Mouse (Mus musculus): ENCODE measurements around the gene Nr2f6. TPM values are rescaled to one million over a fixed set of nuclear protein-coding genes. Genes with fewer than 3 reads are reported as not detected.

Gene Nr2f6
- polyA plus RNA-seq, 1 experiment from 2014 or later = 81.1 TPM

DNA sequence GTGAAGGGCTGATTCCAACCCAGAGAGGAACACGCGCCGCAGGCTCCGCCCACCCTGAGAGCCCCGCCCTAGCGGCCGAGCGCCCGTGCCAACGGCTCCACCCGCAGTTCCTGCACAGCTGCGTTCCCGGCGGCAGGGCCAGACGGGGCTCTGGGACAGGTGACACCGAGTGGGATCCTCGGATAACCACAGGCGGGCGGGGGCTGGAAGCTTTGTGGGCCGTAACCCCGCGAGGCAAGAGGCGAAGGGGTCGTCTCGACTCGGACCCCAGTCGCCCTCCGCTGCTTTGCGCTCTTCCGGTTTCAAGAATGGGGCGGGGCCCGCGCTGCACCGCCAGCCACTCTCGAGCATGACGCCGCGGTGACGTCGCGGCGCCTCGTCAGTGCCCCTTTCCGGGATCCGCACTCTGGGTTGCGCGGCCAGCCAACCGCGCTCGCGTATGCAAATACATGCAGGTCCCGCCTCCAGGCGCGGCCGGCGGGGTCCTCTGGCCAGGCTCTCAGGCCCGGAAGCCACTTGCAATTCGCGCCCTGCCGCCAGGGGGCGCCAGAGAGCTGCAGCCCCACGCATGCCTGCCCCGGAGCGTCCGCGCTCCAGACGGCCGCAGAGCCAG lies 10.4 kb downstream of the Nr2f6 start, which contains the start of gene Ocel1:
Ocel1 (plus strand) TSS at position 63 of the 613 bp plus-strand sequence.
- Histone ChIP-seq H3K4me3 (replicated peaks) (peak within 1 kb of the TSS; percentile 65), H3K27ac (peak within 1 kb of the TSS; percentile 81), H3K4me1 (replicated peaks) (peaks cover 24% of the 10 kb centered on the region), H3K9me3 (no peaks in the 10 kb centered on the region), H3K4me2 (replicated peaks) (peak within 1 kb of the TSS; percentile 55), H3K36me3 (peaks cover 16% of the 10 kb centered on the region), H3K27me3 (replicated peaks) (no peaks in the 10 kb centered on the region), H3K9ac (peak within 1 kb of the TSS; percentile 60)
- ATAC-seq = peak; percentile 89
- under 1% methylated on average over 68 of the region's 68 CpGs for WGBS

DNA sequence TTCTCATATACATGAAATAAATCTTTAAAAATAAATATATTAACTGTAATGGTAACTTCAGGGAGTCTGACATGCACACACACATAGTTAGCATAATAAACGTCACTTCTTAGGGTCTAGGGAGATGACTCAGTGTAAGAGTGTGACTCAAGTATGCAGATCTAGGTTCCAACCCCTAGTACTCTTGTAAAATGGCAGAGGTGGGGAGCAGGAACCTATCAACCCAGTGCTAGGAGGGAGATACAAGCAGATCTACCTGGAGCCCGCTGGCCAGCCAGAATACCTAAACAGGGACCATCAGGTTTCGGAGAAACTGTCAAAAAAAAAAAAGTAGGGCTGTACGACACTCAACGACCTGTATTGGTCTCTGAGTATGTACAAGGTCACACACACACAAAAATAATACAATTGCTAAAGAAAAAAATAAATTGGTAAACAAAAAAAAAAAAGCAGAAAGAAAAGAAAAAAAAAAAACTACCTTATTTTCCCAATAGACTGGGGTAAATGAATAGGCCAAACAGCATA lies 11.0 kb downstream of the Nr2f6 start:
- ATAC-seq = no peak
- H3K4me2 ChIP-seq (replicated peaks) = peak overlapping the region; percentile 55
- no peaks in the 10 kb centered on the region for H3K27me3 ChIP-seq (replicated peaks)
- H3K4me1 ChIP-seq (replicated peaks) = peaks cover 20% of the 10 kb centered on the region
- H3K9me3 ChIP-seq = no peaks in the 10 kb centered on the region
- H3K27ac ChIP-seq = no peak overlapping the region; the same call in 1 of the 2 replicates
- 13% methylated on average over 5 of the region's 5 CpGs for WGBS
- 0 out of 2 replicates have a peak overlapping the region, but pooled peaks have one; percentile 24 for H3K9ac ChIP-seq
- peaks cover 14% of the 10 kb centered on the region for H3K36me3 ChIP-seq
- peak overlapping the region; percentile 65 for H3K4me3 ChIP-seq (replicated peaks)

DNA sequence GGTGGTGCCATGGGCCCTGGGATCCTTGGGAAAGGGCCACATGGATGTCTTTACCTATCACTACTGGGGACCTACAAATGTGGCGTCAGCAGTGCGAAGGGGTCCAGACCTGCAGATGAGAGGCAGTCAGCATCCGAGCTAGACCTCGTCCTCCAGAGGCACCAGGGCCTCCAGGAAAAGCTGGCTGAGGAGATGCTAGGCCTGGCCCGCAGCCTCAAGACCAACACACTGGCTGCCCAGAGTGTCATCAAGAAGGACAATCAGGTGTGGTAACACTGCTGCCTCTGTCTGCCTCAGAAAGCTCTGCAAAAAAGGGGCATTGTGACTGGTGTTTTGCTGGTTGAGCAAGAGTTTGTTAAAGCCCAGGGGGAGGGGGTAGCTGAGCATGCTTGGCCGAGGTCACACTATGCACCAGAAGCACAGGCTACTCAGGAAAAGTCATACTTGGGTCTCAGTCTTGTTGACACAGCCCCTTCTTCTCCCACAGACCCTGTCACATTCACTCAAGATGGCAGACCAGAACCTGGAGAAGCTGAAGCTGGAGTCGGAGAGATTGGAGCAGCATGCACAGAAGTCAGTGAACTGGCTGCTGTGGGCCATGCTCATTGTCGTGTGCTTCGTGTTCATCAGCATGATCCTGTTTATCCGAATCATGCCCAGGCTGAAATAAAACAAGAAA lies 12.6 kb downstream of the Nr2f6 start:
- 92% methylated on average over 10 of the region's 10 CpGs for WGBS
- no peak overlapping the region for H3K9ac ChIP-seq
- no peak for ATAC-seq
- H3K27ac ChIP-seq = no peak overlapping the region
- peaks cover 5% of the 10 kb centered on the region; the same call in 1 of the 2 replicates for H3K36me3 ChIP-seq
- no peaks in the 10 kb centered on the region for H3K27me3 ChIP-seq (replicated peaks)
- no peak overlapping the region for H3K4me3 ChIP-seq (replicated peaks)
- no peaks in the 10 kb centered on the region for H3K9me3 ChIP-seq
- H3K4me2 ChIP-seq (replicated peaks) = no peak overlapping the region
- peaks cover 11% of the 10 kb centered on the region; the same call in 1 of the 2 replicates for H3K4me1 ChIP-seq (replicated peaks)

DNA sequence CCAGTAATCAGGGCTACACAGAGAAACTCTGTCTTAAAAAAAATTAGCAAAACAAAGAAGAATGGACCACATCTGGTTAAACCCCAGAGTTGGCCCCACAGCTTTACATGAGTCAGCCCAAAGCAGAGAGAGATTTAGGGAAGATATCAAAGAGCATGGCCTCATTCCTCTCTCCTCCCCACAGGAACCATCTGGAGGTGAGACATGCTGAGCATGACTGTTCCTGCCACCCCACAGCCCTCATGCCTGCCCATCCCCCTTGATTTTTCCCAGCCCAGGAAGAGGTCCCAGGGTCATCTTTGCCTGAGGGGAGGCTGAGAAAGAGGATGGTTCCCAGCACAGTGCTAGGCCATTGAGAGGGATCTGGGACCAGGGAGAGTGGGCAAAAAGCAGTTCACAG lies 13.4 kb downstream of the Nr2f6 start:
- ATAC-seq = no peak
- Histone ChIP-seq H3K36me3 (peaks cover 5% of the 10 kb centered on the region; the same call in 1 of the 2 replicates), H3K4me2 (replicated peaks) (no peak overlapping the region), H3K9ac (no peak overlapping the region), H3K4me3 (replicated peaks) (no peak overlapping the region), H3K27me3 (replicated peaks) (no peaks in the 10 kb centered on the region), H3K9me3 (no peaks in the 10 kb centered on the region), H3K4me1 (replicated peaks) (peaks cover 11% of the 10 kb centered on the region; the same call in 1 of the 2 replicates), H3K27ac (no peak overlapping the region)

DNA sequence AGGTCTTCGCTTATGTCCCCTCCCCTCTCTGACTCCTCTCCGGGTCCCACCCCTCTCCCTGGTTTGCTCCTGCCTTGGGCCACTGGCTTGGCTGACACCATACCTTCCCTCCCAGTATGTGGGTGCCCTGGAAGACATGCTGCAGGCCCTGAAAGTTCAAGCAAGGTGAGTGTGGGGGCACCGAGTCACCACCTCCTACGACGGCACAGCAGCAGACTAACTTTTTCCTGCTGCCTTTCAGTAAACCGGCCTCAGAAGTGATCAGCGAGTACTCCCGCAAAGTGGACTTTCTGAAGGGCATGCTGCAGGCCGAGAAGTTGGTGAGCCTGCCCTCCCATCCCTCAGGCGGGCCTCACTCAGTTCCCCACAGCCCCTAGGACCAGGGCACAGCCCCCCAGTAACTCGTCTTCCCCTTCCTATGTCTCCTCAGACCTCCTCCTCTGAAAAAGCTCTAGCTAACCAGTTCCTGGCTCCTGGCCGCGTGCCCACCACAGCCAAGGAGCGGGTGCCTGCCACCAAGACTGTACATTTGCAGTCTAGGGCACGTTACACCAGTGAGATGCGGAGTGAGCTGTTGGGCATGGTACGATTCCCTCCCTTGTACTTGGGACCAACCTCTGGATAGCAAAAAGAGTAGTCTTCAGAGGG lies 14.1 kb downstream of the Nr2f6 start:
- H3K9me3 ChIP-seq = no peaks in the 10 kb centered on the region
- no peaks in the 10 kb centered on the region for H3K27me3 ChIP-seq (replicated peaks)
- 37% methylated on average over 17 of the region's 17 CpGs for WGBS
- H3K4me3 ChIP-seq (replicated peaks) = peak overlapping the region; percentile 70
- H3K27ac ChIP-seq = peak overlapping the region; percentile 89
- no peak for ATAC-seq
- H3K4me2 ChIP-seq (replicated peaks) = peak overlapping the region; percentile 88
- peak overlapping the region; percentile 74 for H3K9ac ChIP-seq
- H3K4me1 ChIP-seq (replicated peaks) = peaks cover 11% of the 10 kb centered on the region; the same call in 1 of the 2 replicates
- H3K36me3 ChIP-seq = peaks cover 5% of the 10 kb centered on the region; the same call in 1 of the 2 replicates

DNA sequence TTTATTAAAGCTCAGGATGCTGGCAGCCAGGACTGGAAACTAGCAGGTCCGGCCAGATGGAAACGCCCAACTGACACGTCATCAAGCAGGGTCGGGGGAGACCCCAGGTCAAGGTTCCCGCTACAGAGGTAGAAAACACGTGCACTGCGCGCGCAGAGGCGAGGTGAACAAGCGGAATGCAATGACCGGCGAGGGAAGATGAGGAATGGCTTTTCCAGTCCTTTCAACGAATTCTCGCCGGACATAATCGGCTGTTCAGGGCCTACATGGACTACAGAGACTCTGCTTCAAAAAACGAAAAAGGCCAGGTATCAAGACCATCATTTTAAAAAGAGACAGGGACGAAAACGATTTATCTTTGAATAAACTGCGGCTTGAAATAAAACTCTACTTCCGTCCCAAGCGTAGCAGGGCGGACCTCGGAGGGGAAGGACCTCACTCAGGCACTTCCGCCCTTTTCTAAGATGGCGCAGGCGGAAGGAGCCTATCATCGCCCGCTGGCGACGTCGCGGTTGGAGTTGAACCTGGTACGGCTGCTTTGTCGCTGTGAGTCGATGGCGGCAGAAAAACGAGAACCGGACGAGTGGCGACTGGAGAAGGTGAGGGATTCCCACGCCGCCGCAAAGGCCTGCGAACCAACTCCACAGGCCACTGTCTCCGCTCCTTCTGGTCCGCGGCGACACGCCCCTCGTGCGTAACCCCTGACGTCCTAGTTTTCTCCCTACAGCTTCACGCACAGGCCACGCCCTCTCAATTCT lies 14.8 kb downstream of the Nr2f6 start, which contains the start of gene Use1:
Use1 (plus strand) TSS at position 78 of the 758 bp plus-strand sequence.
- WGBS = under 1% methylated on average over 56 of the region's 56 CpGs
- peaks cover 5% of the 10 kb centered on the region; the same call in 1 of the 2 replicates for H3K36me3 ChIP-seq
- no peaks in the 10 kb centered on the region for H3K27me3 ChIP-seq (replicated peaks)
- H3K4me3 ChIP-seq (replicated peaks) = peak within 1 kb of the TSS; percentile 70
- H3K9ac ChIP-seq = peak within 1 kb of the TSS; percentile 74
- no peaks in the 10 kb centered on the region for H3K9me3 ChIP-seq
- H3K27ac ChIP-seq = peak within 1 kb of the TSS; percentile 89
- H3K4me1 ChIP-seq (replicated peaks) = peaks cover 11% of the 10 kb centered on the region; the same call in 1 of the 2 replicates
- ATAC-seq = peak; percentile 84
- H3K4me2 ChIP-seq (replicated peaks) = peak within 1 kb of the TSS; percentile 88

DNA sequence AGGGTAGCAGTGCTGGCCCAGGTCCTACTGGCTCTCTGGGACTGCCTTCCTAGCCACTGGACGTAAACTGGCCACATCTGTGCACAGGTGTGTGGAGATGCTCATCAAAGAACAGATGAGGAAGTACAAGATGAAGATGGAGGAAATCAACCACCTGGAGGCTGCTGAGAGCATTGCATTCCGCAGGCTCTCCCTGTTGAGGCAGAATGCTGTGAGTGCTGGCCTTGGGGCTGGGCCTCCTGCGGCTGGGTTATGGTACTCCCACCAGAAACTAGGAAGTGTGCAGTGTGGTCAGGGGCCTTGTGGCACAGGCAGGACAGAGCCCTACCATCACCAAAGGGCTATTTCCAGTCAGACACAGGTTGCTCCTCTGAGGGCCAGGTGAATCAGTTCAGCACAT lies 23.7 kb downstream of the Nr2f6 start:
- H3K36me3 ChIP-seq = peaks cover 35% of the 10 kb centered on the region
- no peak overlapping the region for H3K9ac ChIP-seq
- H3K4me3 ChIP-seq (replicated peaks) = no peak overlapping the region
- 90% methylated on average over 3 of the region's 3 CpGs for WGBS
- H3K27ac ChIP-seq = no peak overlapping the region
- H3K4me2 ChIP-seq (replicated peaks) = no peak overlapping the region
- H3K27me3 ChIP-seq (replicated peaks) = no peaks in the 10 kb centered on the region
- no peaks in the 10 kb centered on the region for H3K9me3 ChIP-seq
- H3K4me1 ChIP-seq (replicated peaks) = no peaks in the 10 kb centered on the region
- no peak for ATAC-seq

DNA sequence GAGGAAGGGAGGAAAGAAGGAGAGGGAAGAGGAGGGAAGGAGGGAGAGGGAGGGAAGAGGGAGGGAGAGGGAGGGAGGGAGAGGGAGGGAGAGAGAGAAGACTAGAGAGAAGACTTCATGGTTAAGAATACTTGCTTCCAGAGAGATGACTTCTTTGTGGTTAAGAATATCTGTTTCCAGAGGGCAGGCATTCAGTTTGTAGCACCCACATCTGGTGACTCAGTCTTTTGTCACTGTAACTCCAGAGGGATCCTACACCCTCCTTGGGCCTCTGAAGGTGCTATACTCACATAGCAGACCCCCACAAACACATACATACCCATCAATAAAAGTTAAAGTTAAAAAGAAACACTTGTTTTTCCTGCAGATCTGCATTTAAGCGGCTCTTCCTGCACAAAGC lies 30.2 kb downstream of the Nr2f6 start:
- no peaks in the 10 kb centered on the region for H3K9me3 ChIP-seq
- no peak overlapping the region for H3K9ac ChIP-seq
- H3K4me3 ChIP-seq (replicated peaks) = no peak overlapping the region
- H3K36me3 ChIP-seq = peaks cover 60% of the 10 kb centered on the region
- WGBS = 88% methylated on average over 1 of the region's 1 CpGs
- H3K4me2 ChIP-seq (replicated peaks) = no peak overlapping the region
- H3K27me3 ChIP-seq (replicated peaks) = no peaks in the 10 kb centered on the region
- H3K27ac ChIP-seq = no peak overlapping the region
- no peaks in the 10 kb centered on the region for H3K4me1 ChIP-seq (replicated peaks)
- no peak for ATAC-seq

DNA sequence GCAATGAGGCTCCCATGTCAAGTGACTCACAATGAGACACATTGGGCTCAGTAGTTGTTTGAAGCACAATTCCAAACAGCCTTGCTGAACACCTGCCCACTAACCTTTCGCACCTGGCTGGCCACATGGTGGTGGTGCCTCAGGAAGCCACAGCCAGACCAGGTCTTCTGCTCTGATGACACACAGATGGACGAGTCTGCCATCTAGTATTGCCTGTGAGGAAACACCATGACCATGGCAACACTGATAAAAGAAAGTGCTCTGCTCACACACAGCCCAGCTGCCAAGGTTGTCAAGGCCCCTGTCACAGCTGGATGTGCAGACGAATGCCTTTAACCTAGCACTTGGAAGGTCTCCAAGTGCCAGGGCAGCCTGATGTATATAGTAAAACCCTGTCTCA lies 30.6 kb downstream of the Nr2f6 start:
- no peak overlapping the region for H3K9ac ChIP-seq
- H3K4me1 ChIP-seq (replicated peaks) = no peaks in the 10 kb centered on the region
- H3K9me3 ChIP-seq = no peaks in the 10 kb centered on the region
- H3K4me3 ChIP-seq (replicated peaks) = no peak overlapping the region
- peaks cover 61% of the 10 kb centered on the region for H3K36me3 ChIP-seq
- 64% methylated on average over 3 of the region's 3 CpGs for WGBS
- H3K27me3 ChIP-seq (replicated peaks) = no peaks in the 10 kb centered on the region
- H3K4me2 ChIP-seq (replicated peaks) = no peak overlapping the region
- no peak for ATAC-seq
- H3K27ac ChIP-seq = no peak overlapping the region

DNA sequence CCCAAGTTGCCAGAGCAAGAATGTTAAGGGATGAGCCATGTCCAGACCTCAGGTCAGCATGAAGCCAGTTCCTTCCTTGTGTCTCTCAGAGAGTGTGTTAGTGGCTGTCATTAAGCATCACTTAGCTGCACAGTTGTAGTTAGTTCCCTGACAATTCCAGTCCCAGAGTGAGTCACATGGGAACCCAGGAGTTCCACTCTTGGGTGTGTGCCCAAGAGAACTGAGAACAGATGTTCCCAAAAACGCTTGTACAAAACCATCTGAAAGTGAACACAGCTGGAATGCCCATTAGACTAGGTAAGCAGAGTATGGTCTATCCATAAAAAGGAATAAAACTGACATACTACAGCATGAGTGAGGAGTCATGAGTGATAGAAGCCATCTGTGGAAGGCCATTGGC lies 35.2 kb downstream of the Nr2f6 start:
- 79% methylated on average over 1 of the region's 1 CpGs for WGBS
- Histone ChIP-seq H3K4me2 (replicated peaks) (no peak overlapping the region), H3K36me3 (peaks cover 45% of the 10 kb centered on the region)

DNA sequence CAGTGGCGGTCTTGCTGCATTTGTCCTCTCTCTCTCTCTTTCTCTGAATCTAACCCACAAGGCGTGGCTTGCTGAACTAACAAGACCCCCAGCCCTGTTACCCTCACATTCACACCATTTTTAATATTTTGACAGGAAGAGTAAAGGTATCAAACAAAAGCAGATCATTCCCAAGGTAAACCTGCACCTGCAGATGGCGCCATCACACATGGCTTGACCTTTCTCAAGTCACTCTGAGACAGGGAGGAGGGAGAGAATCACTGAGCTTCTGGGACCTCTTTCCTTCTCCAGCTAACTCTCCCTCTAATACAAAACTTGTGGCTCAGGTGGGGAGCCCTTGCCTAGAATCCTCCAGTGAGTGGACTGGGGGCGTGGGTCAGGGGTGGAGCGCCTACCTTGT lies 41.1 kb downstream of the Nr2f6 start:
- peaks cover 15% of the 10 kb centered on the region; the same call in 1 of the 2 replicates for H3K36me3 ChIP-seq
- H3K4me2 ChIP-seq (replicated peaks) = no peak overlapping the region
- no peak overlapping the region for H3K9ac ChIP-seq
- no peaks in the 10 kb centered on the region for H3K9me3 ChIP-seq
- H3K4me1 ChIP-seq (replicated peaks) = no peaks in the 10 kb centered on the region
- WGBS = 78% methylated on average over 5 of the region's 5 CpGs
- no peak overlapping the region for H3K4me3 ChIP-seq (replicated peaks)
- ATAC-seq = no peak
- H3K27ac ChIP-seq = no peak overlapping the region
- no peaks in the 10 kb centered on the region for H3K27me3 ChIP-seq (replicated peaks)

More for the DNA sequence above, 35.2 kb downstream of the Nr2f6 start:
- no peak overlapping the region for H3K4me3 ChIP-seq (replicated peaks)
- H3K27me3 ChIP-seq (replicated peaks) = no peaks in the 10 kb centered on the region
- no peaks in the 10 kb centered on the region for H3K4me1 ChIP-seq (replicated peaks)
- no peak for ATAC-seq
- no peaks in the 10 kb centered on the region for H3K9me3 ChIP-seq
- H3K27ac ChIP-seq = no peak overlapping the region
- H3K9ac ChIP-seq = no peak overlapping the region

Data from intestine, embryonic 15.5 days (tissue).